Mouse (Mus musculus): ENCODE data around the gene Mei1. TPM values are rescaled to one million over a fixed set of nuclear protein-coding genes. Genes with fewer than 3 reads are reported as not detected.

Gene Mei1
- polyA plus RNA-seq, 1 experiment = 0.07 TPM

DNA sequence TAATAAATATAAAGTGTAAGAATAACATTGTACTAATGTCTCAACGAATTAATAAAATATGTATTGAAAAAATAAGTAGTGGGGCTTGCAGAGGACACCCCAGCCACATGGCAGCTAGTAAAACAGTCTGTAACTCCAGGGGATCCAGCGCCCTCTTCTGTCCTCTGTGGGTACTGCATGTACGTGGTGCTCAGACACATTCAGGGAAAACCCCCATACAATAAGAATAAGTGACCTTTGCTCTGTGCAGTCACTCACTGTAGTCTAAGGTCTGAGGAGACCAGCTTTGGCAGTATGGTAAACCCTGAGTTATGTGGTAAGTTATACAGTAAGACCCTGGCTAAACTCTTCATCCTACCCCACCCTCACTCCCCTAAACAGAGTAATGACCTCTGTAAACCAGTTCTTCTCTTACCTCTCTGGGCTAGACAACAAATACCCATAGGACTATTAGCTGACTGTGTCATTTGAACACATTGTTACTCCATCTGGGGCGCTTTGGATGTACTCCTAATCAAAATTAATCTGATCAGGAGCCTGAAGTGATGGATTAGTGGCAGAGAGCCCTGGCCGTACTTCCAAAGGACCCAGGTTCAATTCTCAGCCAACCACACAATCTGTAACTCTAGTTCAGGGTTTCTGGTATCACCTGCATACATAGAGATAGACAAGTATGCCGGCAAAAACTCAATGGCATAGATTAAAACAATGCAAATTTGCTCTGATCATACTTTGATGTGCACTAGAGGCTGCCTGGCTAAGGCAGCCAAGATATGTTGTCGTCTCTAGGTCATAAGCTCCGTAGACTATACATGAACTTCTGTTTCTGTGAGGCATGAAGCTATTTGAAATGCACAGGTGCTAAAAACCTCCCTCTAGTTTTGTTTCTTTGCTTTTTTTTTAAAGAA, 95.8 kb downstream of the Mei1 start:
- TF ChIP-seq POLR2A (IDR thresholded peaks at IDR 0.05; ENCODE audit: borderline replicate concordance, extremely low read depth, insufficient read depth, insufficient read length, poor library complexity, severe bottlenecking) (no peak), CTCF (IDR thresholded peaks at IDR 0.05; ENCODE audit: borderline replicate concordance, extremely low read depth, insufficient read depth, insufficient read length) (peak; percentile 83)
- DNase-seq (ENCODE audit: low read depth) = peak; percentile 69

DNA sequence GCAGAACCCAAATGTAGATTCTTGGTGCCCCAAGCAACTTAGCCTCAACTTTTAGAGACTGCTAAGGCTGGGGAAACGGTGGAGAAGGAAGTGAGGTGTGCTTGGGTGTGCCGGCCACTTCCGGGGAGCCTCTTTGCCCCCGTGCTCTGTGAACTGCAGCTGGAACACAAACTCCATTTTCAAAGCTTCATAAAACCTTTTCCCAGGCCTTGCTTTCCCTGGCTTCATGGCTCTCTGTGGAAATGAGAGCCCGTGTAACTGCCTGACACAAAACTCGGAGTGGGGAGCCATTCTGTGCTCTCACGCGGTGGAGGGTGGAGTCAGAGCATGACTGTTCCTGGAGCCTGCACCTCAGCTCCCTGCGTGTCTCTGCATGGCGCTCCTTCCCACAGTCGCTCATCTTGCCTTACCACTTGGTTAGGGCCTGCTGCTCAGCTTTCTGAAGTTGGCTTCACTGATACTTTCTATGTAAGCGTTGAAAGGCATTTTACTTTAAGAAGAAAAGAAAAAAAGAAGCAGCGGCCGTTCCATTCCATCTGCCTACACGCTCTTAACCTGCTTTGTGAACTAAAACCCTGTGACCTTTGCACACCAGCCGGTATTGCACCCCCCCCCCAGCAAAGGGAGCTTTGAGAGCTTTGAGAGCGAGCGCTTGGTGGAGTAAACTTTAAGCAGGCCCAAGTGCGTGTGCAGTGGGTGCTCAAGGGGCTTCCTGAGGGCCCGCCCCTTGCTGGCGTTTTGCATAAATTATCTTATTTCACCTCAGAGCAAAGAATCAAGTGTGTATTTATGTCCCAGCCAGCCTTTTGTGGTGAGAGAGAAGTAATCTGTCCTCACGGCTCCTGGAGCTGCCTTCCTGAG, 96.7 kb downstream of the Mei1 start:
- no peak for TF ChIP-seq CTCF (IDR thresholded peaks at IDR 0.05; ENCODE audit: borderline replicate concordance, extremely low read depth, insufficient read depth, insufficient read length)
- TF ChIP-seq POLR2A (IDR thresholded peaks at IDR 0.05; ENCODE audit: borderline replicate concordance, extremely low read depth, insufficient read depth, insufficient read length, poor library complexity, severe bottlenecking) = no peak
- no peak for DNase-seq (ENCODE audit: low read depth)

DNA sequence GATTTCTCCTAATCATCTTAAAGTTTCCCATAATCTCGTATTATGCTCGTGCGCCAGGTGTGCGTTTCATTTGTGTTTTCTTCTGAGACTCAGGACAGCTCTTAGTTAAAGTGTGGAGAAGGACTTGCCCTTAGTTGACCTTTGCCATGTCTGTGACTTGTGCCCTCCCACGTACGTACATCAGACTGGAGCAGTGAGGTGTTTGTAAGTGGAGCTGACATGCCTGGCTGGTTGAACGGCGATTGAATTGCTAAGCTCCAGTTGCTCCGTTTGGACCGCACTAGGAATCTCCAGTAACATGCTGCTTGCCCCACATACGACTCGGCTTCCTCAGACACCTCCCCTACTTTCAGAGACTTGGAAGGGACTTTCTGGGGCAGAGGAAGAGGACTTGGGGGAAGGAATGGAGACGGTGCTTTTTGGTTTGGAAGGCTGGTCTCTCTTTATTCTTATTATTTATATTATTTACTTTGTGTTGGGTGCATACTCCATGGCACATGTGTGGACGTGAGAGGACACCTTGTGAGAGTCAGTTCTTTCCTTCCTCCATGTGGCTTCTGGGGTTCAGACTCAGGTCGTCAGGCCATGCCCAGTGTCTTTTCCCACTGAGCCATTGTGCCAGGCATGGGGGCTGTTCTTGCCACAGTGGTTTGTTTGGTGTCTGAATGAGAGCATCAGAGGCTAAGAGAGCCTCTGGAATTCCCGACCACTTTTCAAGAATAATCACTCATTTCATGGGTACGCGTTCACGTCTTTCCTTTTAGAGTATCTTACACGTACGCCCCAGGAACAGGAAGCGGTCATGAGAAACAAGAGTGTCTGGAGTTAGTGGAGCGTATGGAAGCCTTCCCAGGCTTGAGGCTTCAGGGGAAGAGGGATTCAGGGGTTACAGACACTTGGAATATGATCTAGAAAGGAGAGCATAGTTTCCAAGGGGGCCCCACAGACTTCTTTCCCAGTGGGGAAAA, 97.7 kb downstream of the Mei1 start:
- TF ChIP-seq CTCF (IDR thresholded peaks at IDR 0.05; ENCODE audit: borderline replicate concordance, extremely low read depth, insufficient read depth, insufficient read length) (no peak), POLR2A (IDR thresholded peaks at IDR 0.05; ENCODE audit: borderline replicate concordance, extremely low read depth, insufficient read depth, insufficient read length, poor library complexity, severe bottlenecking) (no peak)
- DNase-seq (ENCODE audit: low read depth) = no peak

DNA sequence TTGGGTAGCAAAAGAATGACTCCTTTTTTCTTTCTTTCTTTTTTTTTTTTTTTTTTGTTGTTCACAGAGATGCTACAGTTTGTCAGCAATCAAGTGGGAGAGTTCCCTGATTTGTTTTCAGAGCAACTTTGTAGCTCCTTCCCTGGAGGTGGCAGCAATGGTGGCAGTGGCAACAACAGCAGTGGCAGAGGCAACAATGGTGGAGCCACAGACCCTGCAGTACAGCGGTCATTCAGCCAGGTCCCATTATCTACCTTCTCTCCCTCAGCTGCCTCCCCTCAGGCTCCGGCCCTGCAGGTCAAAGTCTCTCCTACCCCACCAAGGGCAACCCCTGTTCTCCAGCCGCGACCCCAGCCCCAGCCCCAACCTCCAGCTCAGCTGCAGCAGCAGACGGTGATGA, 99.9 kb downstream of the Mei1 start:
- TF ChIP-seq CTCF (IDR thresholded peaks at IDR 0.05; ENCODE audit: borderline replicate concordance, extremely low read depth, insufficient read depth, insufficient read length) = no peak
- no peak for TF ChIP-seq POLR2A (IDR thresholded peaks at IDR 0.05; ENCODE audit: borderline replicate concordance, extremely low read depth, insufficient read depth, insufficient read length, poor library complexity, severe bottlenecking)

DNA sequence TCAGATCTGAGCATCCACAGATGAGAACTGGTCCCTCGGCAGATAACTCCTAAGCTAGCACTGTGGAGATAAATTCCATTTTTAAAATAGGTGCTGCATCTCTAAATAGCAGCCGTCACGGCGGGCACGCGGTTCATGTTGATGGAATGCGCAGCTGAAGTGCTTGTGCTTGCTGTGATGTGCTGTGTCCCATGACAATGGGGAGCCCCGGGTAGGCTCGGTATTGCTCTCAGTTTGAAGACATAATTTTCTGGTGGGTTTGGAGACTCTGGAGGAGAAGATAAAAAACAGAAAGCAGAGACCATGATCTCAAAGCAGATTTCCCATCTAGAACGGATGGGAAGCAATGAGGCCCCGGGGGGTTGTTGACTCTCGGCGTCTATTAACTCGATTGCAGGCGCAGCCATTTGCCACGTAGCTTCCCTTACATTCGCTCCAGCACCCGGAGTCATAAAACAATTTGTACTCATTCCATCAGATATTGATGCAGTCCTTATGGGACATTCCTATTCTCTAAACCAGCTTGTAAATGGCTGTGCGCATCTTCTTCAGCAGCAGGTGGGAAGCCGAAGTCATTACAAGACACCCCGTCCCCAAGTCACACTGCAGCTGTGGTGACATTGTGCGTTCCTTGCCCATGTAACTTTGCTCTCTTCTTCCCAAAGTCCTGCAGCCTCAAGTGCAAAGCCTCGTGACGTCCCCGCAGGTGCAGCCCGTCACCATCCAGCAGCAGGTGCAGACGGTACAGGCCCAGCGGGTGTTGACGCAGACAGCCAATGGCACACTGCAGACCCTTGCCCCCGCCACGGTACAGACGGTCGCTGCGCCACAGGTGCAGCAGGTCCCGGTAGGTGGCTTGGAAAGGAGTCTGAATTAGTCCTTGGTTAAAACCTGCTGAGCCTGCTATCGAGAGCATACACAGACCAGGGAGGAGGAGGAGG, 100.9 kb downstream of the Mei1 start:
- no peak for TF ChIP-seq POLR2A (IDR thresholded peaks at IDR 0.05; ENCODE audit: borderline replicate concordance, extremely low read depth, insufficient read depth, insufficient read length, poor library complexity, severe bottlenecking)
- no peak for TF ChIP-seq CTCF (IDR thresholded peaks at IDR 0.05; ENCODE audit: borderline replicate concordance, extremely low read depth, insufficient read depth, insufficient read length)
- no peak for DNase-seq (ENCODE audit: low read depth)

More for the DNA sequence above, 99.9 kb downstream of the Mei1 start:
- DNase-seq (ENCODE audit: low read depth) = no peak

DNA sequence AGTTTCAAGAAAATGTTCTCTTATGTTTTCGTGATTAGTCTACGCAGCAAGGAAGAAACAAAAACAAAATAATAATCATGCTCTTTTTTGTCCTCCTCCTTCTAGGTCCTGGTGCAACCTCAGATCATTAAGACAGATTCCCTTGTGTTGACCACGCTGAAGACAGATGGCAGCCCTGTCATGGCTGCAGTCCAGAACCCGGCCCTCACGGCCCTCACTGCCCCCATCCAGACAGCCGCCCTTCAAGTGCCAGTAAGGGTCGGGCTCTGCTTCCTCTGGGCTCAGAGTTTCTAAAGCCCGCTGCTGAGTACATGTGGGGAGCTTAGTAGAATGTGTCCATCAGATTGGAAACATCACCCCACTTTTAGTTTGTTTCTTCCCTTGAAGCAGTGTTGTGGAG, 102.9 kb downstream of the Mei1 start:
- no peak for TF ChIP-seq POLR2A (IDR thresholded peaks at IDR 0.05; ENCODE audit: borderline replicate concordance, extremely low read depth, insufficient read depth, insufficient read length, poor library complexity, severe bottlenecking)
- no peak for TF ChIP-seq CTCF (IDR thresholded peaks at IDR 0.05; ENCODE audit: borderline replicate concordance, extremely low read depth, insufficient read depth, insufficient read length)
- DNase-seq (ENCODE audit: low read depth) = peak; percentile 25

DNA sequence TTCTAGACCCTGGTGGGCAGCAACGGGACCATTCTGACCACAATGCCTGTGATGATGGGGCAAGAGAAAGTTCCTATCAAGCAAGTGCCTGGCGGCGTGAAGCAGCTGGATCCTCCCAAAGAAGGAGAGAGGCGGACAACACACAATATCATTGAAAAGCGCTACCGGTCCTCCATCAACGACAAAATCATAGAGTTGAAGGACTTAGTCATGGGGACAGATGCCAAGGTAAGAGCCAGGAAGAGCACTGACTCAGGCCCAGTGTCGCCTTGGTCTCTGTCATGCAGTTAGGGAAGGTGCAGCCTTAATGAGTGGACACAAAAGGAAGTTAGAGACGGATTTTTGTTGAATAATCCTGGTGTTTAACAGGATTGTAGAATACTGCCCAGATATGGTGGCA, 105.3 kb downstream of the Mei1 start:
- no peak for DNase-seq (ENCODE audit: low read depth)

More for the DNA sequence above, 105.3 kb downstream of the Mei1 start:
- TF ChIP-seq CTCF (IDR thresholded peaks at IDR 0.05; ENCODE audit: borderline replicate concordance, extremely low read depth, insufficient read depth, insufficient read length) = no peak
- no peak for TF ChIP-seq POLR2A (IDR thresholded peaks at IDR 0.05; ENCODE audit: borderline replicate concordance, extremely low read depth, insufficient read depth, insufficient read length, poor library complexity, severe bottlenecking)

Other genes with a start within 250 kb of the Mei1 start
- gene Tob2, start 211.2 kb upstream of the Mei1 start, polyA plus RNA-seq (2012; rRNA removed) = 15.4 and 15.7 TPM in 2 replicates
- gene Phf5a, start 198.1 kb upstream of the Mei1 start, polyA plus RNA-seq (2012; rRNA removed) = 85.1 and 103 TPM in 2 replicates
- gene Aco2, start 197.7 kb upstream of the Mei1 start, polyA plus RNA-seq (2012; rRNA removed) = 262 and 283 TPM in 2 replicates
- gene Polr3h, start 143.8 kb upstream of the Mei1 start, polyA plus RNA-seq (2012; rRNA removed) = 30.8 and 34.4 TPM in 2 replicates
- gene Csdc2, start 133.2 kb upstream of the Mei1 start, polyA plus RNA-seq (2012; rRNA removed) = 89.4 and 128 TPM in 2 replicates
- 75.6 and 78.9 TPM in 2 replicates for gene Pmm1, start 109.1 kb upstream of the Mei1 start, polyA plus RNA-seq (2012; rRNA removed)
- not detected in 2 replicates for gene 1700029P11Rik, start 89.5 kb upstream of the Mei1 start, polyA plus RNA-seq (2012; rRNA removed)
- gene Xrcc6, start 82.2 kb upstream of the Mei1 start, polyA plus RNA-seq (2012; rRNA removed) = 22.5 and 27.6 TPM in 2 replicates
- gene Desi1, start 36.1 kb upstream of the Mei1 start, polyA plus RNA-seq (2012; rRNA removed) = 44.4 and 50.1 TPM in 2 replicates
- gene Snu13, start 22.4 kb upstream of the Mei1 start, polyA plus RNA-seq (2012; rRNA removed) = 143 and 191 TPM in 2 replicates
- gene 4930407I10Rik, start 10.8 kb upstream of the Mei1 start, polyA plus RNA-seq (2012; rRNA removed) = 0.01 TPM in 1 of 2 replicates, not detected in the other
- 15.2 and 22.5 TPM in 2 replicates for gene Ccdc134, start 57.9 kb downstream of the Mei1 start, polyA plus RNA-seq (2012; rRNA removed)
- gene Srebf2, start 77.2 kb downstream of the Mei1 start, polyA plus RNA-seq (2012; rRNA removed) = 196 and 230 TPM in 2 replicates
- 1.8 and 3.2 TPM in 2 replicates for gene Shisa8, start 142.8 kb downstream of the Mei1 start, polyA plus RNA-seq (2012; rRNA removed)
- 0.26 and 0.30 TPM in 2 replicates for gene Tnfrsf13c, start 154.4 kb downstream of the Mei1 start, polyA plus RNA-seq (2012; rRNA removed)
- gene Cenpm, start 174.8 kb downstream of the Mei1 start, polyA plus RNA-seq (2012; rRNA removed) = 16.5 and 26.2 TPM in 2 replicates
- 67.2 and 71.3 TPM in 2 replicates for gene 1500009C09Rik, start 182.4 kb downstream of the Mei1 start, polyA plus RNA-seq (2012; rRNA removed)
- gene Sept3, start 204.9 kb downstream of the Mei1 start, polyA plus RNA-seq (2012; rRNA removed) = 426 and 484 TPM in 2 replicates
- 0.15 and 0.19 TPM in 2 replicates for gene Wbp2nl, start 229.0 kb downstream of the Mei1 start, polyA plus RNA-seq (2012; rRNA removed)